In genomic region chr2:27321431-27321875, GRCm38 (mm10) we compare ENCODE assay signal across 12 mouse cellular contexts.
DNase-seq lines count a peak whose midpoint lies in the region; ATAC-seq and TF ChIP-seq lines count a peak whose summit lies in the region.
"Had no signal": no experiment of that assay in that cellular context is flagged by ENCODE, and none has a peak within 500 bp of the region (broad histone marks: within the 10 kb centered on the region; RNA-seq: fewer than 3 reads in every experiment).

No protein-coding gene starts in this region.

- H3K27ac ChIP-seq in heart, embryonic 12.5 days (ENCODE audit: poor library complexity, severe bottlenecking): no peak overlapping the region
- H3K27ac ChIP-seq in embryonic facial prominence, embryonic 14.5 days (replicated peaks; ENCODE audit: low read depth, low read length): no peak overlapping the region
- no peak overlapping the region for H3K27ac ChIP-seq in hindbrain, postnatal 0 days
- H3K27ac ChIP-seq: limb, embryonic 10.5 days had no signal

- DNase-seq in heart, postnatal 10 days: no peak
- peak; percentile 59 for DNase-seq in ZHBTc4 (ENCODE audit: low read depth, low spot score)
- no peak for DNase-seq in embryonic facial prominence, embryonic 14.5 days (ENCODE audit: low spot score)
- peak; percentile 9 for DNase-seq in hindbrain, postnatal 0 days (ENCODE audit: low spot score)
- DNase-seq in thymus, postnatal 25 days: no peak
- no peak for DNase-seq in heart, postnatal 25 days (ENCODE audit: low spot score)
- DNase-seq in spleen, postnatal 36 days (ENCODE audit: low spot score in 2 of 2): no peak
- DNase-seq: cerebellum, adult 11-12 months; gastrocnemius, postnatal 25 days; lung, embryonic 14.5 days had no signal

- intact Hi-C loops in heart, postnatal 10 days (cut with DNase I): no loop called here
- intact Hi-C loops in heart, postnatal 25 days (cut with DNase I): no loop called here

- H3K9me3 ChIP-seq in heart, embryonic 12.5 days (replicated peaks): no peaks in the 10 kb centered on the region
- no peaks in the 10 kb centered on the region for H3K9me3 ChIP-seq in embryonic facial prominence, embryonic 14.5 days (ENCODE audit: control insufficient read depth, low read length)
- H3K9me3 ChIP-seq in hindbrain, postnatal 0 days (ENCODE audit: low read length): no peaks in the 10 kb centered on the region
- H3K9me3 ChIP-seq: limb, embryonic 10.5 days had no signal

- peaks cover 55% of the 10 kb centered on the region for H3K4me1 ChIP-seq in heart, embryonic 12.5 days (replicated peaks)
- peaks cover 23% of the 10 kb centered on the region; the same call in 1 of the 2 replicates for H3K4me1 ChIP-seq in embryonic facial prominence, embryonic 14.5 days (ENCODE audit: control insufficient read depth, insufficient read depth, low read length)
- peaks cover 15% of the 10 kb centered on the region for H3K4me1 ChIP-seq in hindbrain, postnatal 0 days (ENCODE audit: insufficient read depth, low read length)

- no peak for ATAC-seq in heart, embryonic 12.5 days (ENCODE audit: insufficient number of reproducible peaks, low FRiP score)
- peak; percentile 24; the same call in 1 of the 2 replicates for ATAC-seq in embryonic facial prominence, embryonic 14.5 days (ENCODE audit: low read depth)
- ATAC-seq in hindbrain, postnatal 0 days: no peak; the same call in 1 of the 2 replicates

- WGBS in heart, embryonic 12.5 days: 34% methylated on average over 6 of the region's 6 CpGs
- WGBS in embryonic facial prominence, embryonic 14.5 days: 23% methylated on average over 6 of the region's 6 CpGs
- WGBS in hindbrain, postnatal 0 days: 15% methylated on average over 6 of the region's 6 CpGs

- TF ChIP-seq CTCF in hindbrain, postnatal 0 days (IDR thresholded peaks at IDR 0.05; ENCODE audit: low read depth): no peak

- no peak overlapping the region for H3K4me2 ChIP-seq in heart, embryonic 12.5 days
- no peak overlapping the region for H3K4me2 ChIP-seq in embryonic facial prominence, embryonic 14.5 days (ENCODE audit: low read depth, low read length)
- H3K4me2 ChIP-seq in hindbrain, postnatal 0 days (ENCODE audit: low read depth, low read length): no peak overlapping the region
- H3K4me2 ChIP-seq: lung, embryonic 14.5 days had no signal

- H3K36me3 ChIP-seq in heart, embryonic 12.5 days: no peaks in the 10 kb centered on the region
- no peaks in the 10 kb centered on the region; the same call in 1 of the 2 replicates for H3K36me3 ChIP-seq in embryonic facial prominence, embryonic 14.5 days (ENCODE audit: control insufficient read depth, insufficient read depth, low read length)
- no peaks in the 10 kb centered on the region for H3K36me3 ChIP-seq in hindbrain, postnatal 0 days (ENCODE audit: insufficient read depth, low read length)

- no peaks in the 10 kb centered on the region for H3K27me3 ChIP-seq in heart, embryonic 12.5 days (replicated peaks)
- H3K27me3 ChIP-seq in embryonic facial prominence, embryonic 14.5 days (replicated peaks; ENCODE audit: control insufficient read depth, insufficient read depth, low read length): no peaks in the 10 kb centered on the region
- no peaks in the 10 kb centered on the region for H3K27me3 ChIP-seq in hindbrain, postnatal 0 days (ENCODE audit: insufficient read depth, low read length)

- 0 out of 2 replicates have a peak overlapping the region, but pooled peaks have one; percentile 9 for H3K9ac ChIP-seq in heart, embryonic 12.5 days
- no peak overlapping the region for H3K9ac ChIP-seq in embryonic facial prominence, embryonic 14.5 days (ENCODE audit: low read depth, low read length)
- H3K9ac ChIP-seq in hindbrain, postnatal 0 days (replicated peaks; ENCODE audit: low read length): no peak overlapping the region
- H3K9ac ChIP-seq: lung, embryonic 14.5 days had no signal

- no peak overlapping the region for H3K4me3 ChIP-seq in heart, embryonic 12.5 days
- no peak overlapping the region for H3K4me3 ChIP-seq in embryonic facial prominence, embryonic 14.5 days (ENCODE audit: low read depth, low read length)
- no peak overlapping the region for H3K4me3 ChIP-seq in hindbrain, postnatal 0 days (ENCODE audit: low read length)
- H3K4me3 ChIP-seq: limb, embryonic 10.5 days had no signal

Comparison
In these comparisons a context has a peak if more than half of its experiments do, and no peak if none do; other contexts are left out.
1. DNase-seq: peak in ZHBTc4 (single experiment) and hindbrain, postnatal 0 days (single experiment); none in heart, postnatal 10 days (0 of 2), embryonic facial prominence, embryonic 14.5 days (single experiment), thymus, postnatal 25 days (single experiment), heart, postnatal 25 days (single experiment) and spleen, postnatal 36 days (0 of 2).